Mouse (Mus musculus) large intestine, adult 2 months (tissue): ENCODE measurements around the gene Cabp1. TPM values are rescaled to one million over a fixed set of nuclear protein-coding genes. Genes with fewer than 3 reads are reported as not detected.

Experiments
- DNase-seq: peaks from one replicate; pipeline ENCODE4 v3.0.0-alpha.2; 2012; ENCODE audit warnings: low read depth, low spot score
- WGBS: fragments of 180-500 bp; shearing (Covaris S2); methylation state at CpG from one replicate; pipeline ENCODE4 v1.1.7; 2018; 5-methylcytosine and 5-hydroxymethylcytosine counted together
- polyA plus RNA-seq: library from polyadenylated mRNA; depleted of rRNA; stranded (reverse); fragments of >200 nt; gene quantifications from 2 replicates; pipeline ENCODE4 v1.2.3, GENCODE M21; 2012; rRNA removed

Cabp1 gene
- polyA plus RNA-seq, 1 experiment = 1.4 TPM

GRCm38 (mm10) chr5:115134234-115135165, 59.7 kb downstream of the Cabp1 start, which contains the start of gene Unc119b:
Unc119b (minus strand) TSS chr5:115134975.
- DNase-seq = no peak
- under 1% methylated on average over 80 of the region's 81 CpGs for WGBS

DNA sequence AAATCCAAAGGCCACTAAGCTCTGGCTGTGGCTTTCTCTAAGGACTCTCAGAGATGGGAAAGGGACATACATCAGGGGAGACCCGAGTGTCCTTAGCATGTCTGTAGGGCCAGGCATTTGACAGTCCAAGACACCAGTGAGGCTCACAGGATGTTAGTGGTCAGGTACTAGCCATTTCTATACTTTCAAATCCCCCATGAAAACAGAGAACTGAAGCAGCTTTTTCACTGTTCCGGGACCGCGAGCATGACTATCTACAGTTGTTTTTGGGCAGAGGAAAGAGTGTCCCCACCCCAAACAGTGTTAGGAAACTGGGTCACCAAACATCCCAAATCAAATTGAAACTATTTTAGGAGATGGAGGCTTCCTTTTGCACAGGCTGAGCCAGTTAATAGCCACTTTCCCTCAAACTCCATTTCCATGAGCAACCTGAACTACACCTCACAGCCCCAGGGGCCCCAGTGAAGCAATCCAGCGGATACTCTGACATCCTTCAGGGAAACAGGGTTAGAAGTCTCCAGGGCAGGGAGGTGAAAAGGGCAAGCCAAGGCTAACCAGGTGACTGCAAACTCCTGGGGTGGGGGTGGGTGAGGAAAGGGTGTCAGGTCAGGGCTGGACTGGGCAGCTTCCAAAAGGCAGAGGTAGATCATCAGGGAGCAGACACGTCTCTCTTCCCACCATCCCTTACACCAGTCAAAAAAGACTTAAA, 60.7 kb downstream of the Cabp1 start:
- 42% methylated on average over 6 of the region's 6 CpGs for WGBS
- no peak for DNase-seq

GRCm38 (mm10) chr5:115132465-115132864, 61.7 kb downstream of the Cabp1 start:
- no peak for DNase-seq
- 90% methylated on average over 8 of the region's 8 CpGs for WGBS

DNA sequence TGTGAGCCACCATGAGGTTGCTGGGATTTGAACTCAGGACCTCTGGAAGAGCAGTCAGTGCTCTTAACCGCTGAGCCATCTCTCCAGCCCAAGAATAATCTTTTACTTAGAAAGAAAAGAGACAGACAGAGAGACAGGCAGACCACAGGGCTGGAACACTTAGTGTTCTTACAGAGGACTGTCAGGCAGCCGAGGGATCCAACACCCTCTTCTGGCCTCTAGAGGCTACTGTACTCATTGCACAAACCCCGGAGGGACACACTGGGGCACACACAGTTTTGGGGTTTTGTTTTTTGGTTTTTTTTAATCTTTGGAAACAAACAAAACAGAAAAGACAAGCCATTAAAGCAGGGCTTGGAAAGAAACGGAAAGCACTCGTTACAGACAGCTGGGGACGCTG, 64.9 kb downstream of the Cabp1 start:
- WGBS = 85% methylated on average over 6 of the region's 6 CpGs

DNA sequence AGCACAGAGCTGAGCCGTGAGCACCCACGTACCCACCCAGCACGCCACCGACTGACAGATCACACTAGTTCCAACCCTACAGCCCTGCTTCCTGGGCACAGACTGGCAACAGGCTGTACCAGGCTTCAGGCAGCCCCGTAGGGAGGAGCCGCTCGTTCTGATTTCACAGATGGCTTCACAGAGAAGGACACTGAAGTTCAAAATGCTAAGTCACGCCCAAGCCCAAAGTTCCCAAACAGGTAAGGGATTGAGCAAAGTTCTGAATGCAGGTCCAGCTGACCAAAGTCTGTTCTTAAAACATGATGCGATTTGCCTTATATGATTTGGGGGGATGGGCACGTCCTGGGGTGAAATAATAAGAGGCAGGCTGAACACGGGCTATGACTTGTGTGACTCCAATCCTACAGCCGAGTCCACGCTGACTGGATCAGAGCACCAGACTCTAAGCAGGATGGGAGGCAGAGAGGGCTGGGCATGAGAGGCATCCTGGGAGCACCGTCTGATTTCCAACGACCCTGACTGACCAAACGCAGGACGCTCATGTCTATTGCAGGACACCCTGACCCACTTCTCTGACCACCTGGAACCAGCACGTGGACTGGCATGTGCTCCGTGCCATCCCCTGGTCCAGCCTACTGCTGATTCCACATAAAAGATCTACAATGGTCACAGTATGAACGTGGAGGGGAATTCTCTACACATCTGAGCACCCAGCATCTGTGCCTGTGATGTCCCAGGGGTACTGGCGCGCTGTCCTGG, 66.6 kb downstream of the Cabp1 start:
- 91% methylated on average over 22 of the region's 22 CpGs for WGBS
- no peak for DNase-seq

More for the DNA sequence above, 64.9 kb downstream of the Cabp1 start:
- no peak for DNase-seq

DNA sequence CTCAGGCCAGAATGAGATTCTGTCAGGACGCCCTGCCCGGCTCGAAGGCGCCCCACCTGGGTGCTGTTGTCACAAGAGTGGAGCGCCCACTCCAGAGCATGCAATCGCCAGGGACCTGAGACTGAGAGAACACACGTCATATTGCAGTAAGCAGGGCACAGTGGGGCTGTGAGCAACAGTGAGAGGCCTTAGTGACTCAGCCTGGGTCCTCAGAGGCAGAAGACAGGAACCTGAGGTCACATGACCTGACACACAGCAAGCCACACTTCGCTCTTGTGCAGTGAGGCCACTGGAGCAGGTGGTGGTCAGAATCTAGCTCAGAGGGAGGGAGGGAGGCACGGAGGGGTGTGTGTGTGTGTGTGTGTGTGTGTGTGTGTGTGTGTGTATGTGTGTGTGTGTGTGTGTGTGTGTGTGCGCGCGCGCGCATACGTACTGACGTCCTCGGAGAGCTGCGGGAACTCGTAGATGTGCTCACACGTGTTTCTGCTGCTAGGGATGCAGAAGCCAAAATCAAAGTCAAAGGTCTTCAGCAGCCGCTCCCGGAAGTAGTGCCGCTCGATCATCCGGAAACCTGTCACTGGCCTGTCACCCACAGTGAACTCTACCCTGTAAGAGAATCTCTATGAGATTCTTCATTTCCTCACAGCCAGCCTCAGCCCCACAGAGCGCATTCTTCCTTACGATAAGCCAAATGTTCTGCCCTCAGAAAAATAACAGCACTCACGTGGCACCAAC, 67.4 kb downstream of the Cabp1 start:
- WGBS = 93% methylated on average over 28 of the region's 28 CpGs
- DNase-seq = no peak

GRCm38 (mm10) chr5:115125211-115125871, 68.8 kb downstream of the Cabp1 start:
- WGBS = 25% methylated on average over 24 of the region's 24 CpGs
- DNase-seq = no peak

GRCm38 (mm10) chr5:115124690-115125089, 69.5 kb downstream of the Cabp1 start:
- 92% methylated on average over 6 of the region's 6 CpGs for WGBS

GRCm38 (mm10) chr5:115120978-115121377, 73.2 kb downstream of the Cabp1 start:
- 79% methylated on average over 5 of the region's 5 CpGs for WGBS
- no peak for DNase-seq

More at GRCm38 (mm10) chr5:115124690-115125089, 69.5 kb downstream of the Cabp1 start:
- DNase-seq = no peak

DNA sequence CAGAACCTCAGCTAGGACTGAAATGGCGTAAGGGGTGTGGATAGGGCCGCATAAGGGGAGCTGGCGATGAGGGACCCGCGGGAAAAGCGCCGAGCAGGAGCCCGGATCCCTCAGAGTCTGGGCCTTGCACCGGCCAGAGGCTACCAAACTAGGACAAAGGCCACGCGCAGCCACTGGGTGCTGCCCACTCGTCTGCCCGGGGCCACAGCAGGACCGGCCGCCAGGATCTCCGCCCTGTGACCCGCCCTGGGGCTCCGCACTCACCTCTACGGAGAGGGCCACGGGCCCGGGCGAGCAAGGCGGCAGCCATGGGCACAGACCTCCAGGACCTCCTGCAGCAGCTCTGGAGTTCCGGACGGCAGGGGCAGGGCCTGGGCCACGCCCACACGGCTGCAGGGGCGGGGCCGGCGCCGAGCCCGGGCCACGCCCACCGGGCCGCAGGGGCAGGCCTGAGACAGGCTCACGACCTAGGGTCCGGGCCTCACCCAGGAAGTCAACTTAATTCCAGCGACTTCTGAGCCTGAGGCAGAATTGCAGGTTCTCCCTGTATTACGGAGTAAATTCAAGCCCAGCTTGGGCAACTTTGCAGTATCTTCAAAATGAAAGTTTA, 75.1 kb downstream of the Cabp1 start, which contains the start of gene Acads:
Gene Acads, minus strand, starts transcription at position 386 of the 610 bp plus-strand sequence.
- WGBS = under 1% methylated on average over 39 of the region's 39 CpGs
- peak; percentile 56 for DNase-seq

Other genes starting within 250 kb of the Cabp1 start
- 12.3 and 13.6 TPM in 2 replicates for gene Hnf1a, start 223.3 kb downstream of the Cabp1 start, polyA plus RNA-seq
- 71.4 and 79.1 TPM in 2 replicates for gene Sppl3, start 183.2 kb downstream of the Cabp1 start, polyA plus RNA-seq
- gene Gm10401, start 96.1 kb downstream of the Cabp1 start, polyA plus RNA-seq = 0.23 and 0.32 TPM in 2 replicates
- gene Acads, start 75.0 kb downstream of the Cabp1 start, polyA plus RNA-seq = 114 and 119 TPM in 2 replicates
- gene Unc119b, start 59.4 kb downstream of the Cabp1 start, polyA plus RNA-seq = 33.6 and 35.6 TPM in 2 replicates
- 131 and 153 TPM in 2 replicates for gene Mlec, start 36.2 kb downstream of the Cabp1 start, polyA plus RNA-seq
- 68.2 and 68.5 TPM in 2 replicates for gene Pop5, start 41.5 kb upstream of the Cabp1 start, polyA plus RNA-seq
- gene Rnf10, start 78.5 kb upstream of the Cabp1 start, polyA plus RNA-seq = 111 and 116 TPM in 2 replicates
- gene Coq5, start 85.3 kb upstream of the Cabp1 start, polyA plus RNA-seq = 16.0 and 17.1 TPM in 2 replicates
- gene Dynll1, start 106.6 kb upstream of the Cabp1 start, polyA plus RNA-seq = 147 and 222 TPM in 2 replicates
- gene Srsf9, start 132.8 kb upstream of the Cabp1 start, polyA plus RNA-seq = 28.5 and 31.3 TPM in 2 replicates
- gene Gatc, start 146.8 kb upstream of the Cabp1 start, polyA plus RNA-seq = 8.3 and 9.4 TPM in 2 replicates
- gene Triap1, start 146.8 kb upstream of the Cabp1 start, polyA plus RNA-seq = 22.4 and 22.9 TPM in 2 replicates
- gene Cox6a1, start 154.6 kb upstream of the Cabp1 start, polyA plus RNA-seq = 3,102 and 3,530 TPM in 2 replicates
- 8.7 and 9.9 TPM in 2 replicates for gene Msi1, start 235.2 kb upstream of the Cabp1 start, polyA plus RNA-seq